ENCODE assay signal across 19 mouse cellular contexts in genomic region chr12:12356946-12357345, GRCm38 (mm10).
A peak's percentile ranks its signal among the peaks of the same experiment; 100 is the strongest.
DNase-seq lines count a peak whose midpoint lies in the region; ATAC-seq and TF ChIP-seq lines count a peak whose summit lies in the region.
"Had no signal": no experiment of that assay in that cellular context is flagged by ENCODE, and none has a peak within 500 bp of the region (broad histone marks: within the 10 kb centered on the region; RNA-seq: fewer than 3 reads in every experiment).

No protein-coding gene starts in this region.

- peaks cover 17% of the 10 kb centered on the region for H3K4me1 ChIP-seq in heart, postnatal 0 days (ENCODE audit: control insufficient read depth, insufficient read depth)
- H3K4me1 ChIP-seq: embryonic facial prominence, embryonic 12.5 days had no signal

- no peak overlapping the region for H3K4me2 ChIP-seq in heart, postnatal 0 days (ENCODE audit: low read depth, low read length)
- H3K4me2 ChIP-seq: embryonic facial prominence, embryonic 12.5 days; midbrain, embryonic 13.5 days; neural tube, embryonic 13.5 days had no signal

- H3K4me3 ChIP-seq in heart, postnatal 0 days (ENCODE audit: low read depth, low read length), result no peak overlapping the region
- H3K4me3 ChIP-seq: embryonic facial prominence, embryonic 12.5 days; erythroblast, embryonic 14.5 days; layer of hippocampus, adult 2 months; midbrain, embryonic 13.5 days; neural tube, embryonic 13.5 days had no signal

- no peak overlapping the region for H3K9ac ChIP-seq in heart, postnatal 0 days (replicated peaks; ENCODE audit: low read depth, low read length)
- H3K9ac ChIP-seq: embryonic facial prominence, embryonic 12.5 days; liver, postnatal 0 days; midbrain, embryonic 13.5 days; neural tube, embryonic 13.5 days had no signal

- H3K27ac ChIP-seq in heart, postnatal 0 days (ENCODE audit: low read depth), result 0 out of 2 replicates have a peak overlapping the region, but pooled peaks have one; percentile 26
- H3K27ac ChIP-seq: embryonic facial prominence, embryonic 12.5 days; layer of hippocampus, adult 2 months; midbrain, embryonic 13.5 days; neural tube, embryonic 13.5 days had no signal

- no peaks in the 10 kb centered on the region for H3K9me3 ChIP-seq in heart, postnatal 0 days (replicated peaks; ENCODE audit: control insufficient read depth, low read length)
- H3K9me3 ChIP-seq: embryonic facial prominence, embryonic 12.5 days; midbrain, embryonic 13.5 days; neural tube, embryonic 13.5 days had no signal

- WGBS in heart, postnatal 0 days, result 35% methylated on average over 5 of the region's 5 CpGs

- no peak for ATAC-seq in heart, postnatal 0 days (ENCODE audit: insufficient read depth, low read depth)
- ATAC-seq: activated CD4-positive, CD25-positive, alpha-beta regulatory T cell, adult 4 months; CD4-positive, CD25-positive, alpha-beta regulatory T cell, adult 4 months; liver, postnatal 0 days; midbrain, embryonic 13.5 days had no signal

- no peak for TF ChIP-seq CTCF in heart, postnatal 0 days (IDR thresholded peaks at IDR 0.05; ENCODE audit: low read depth)

- H3K27me3 ChIP-seq in heart, postnatal 0 days (ENCODE audit: control insufficient read depth, insufficient read depth, low read length), result no peaks in the 10 kb centered on the region
- H3K27me3 ChIP-seq: embryonic facial prominence, embryonic 12.5 days; midbrain, embryonic 13.5 days; neural tube, embryonic 13.5 days had no signal

- 0 out of 2 replicates have a peak, but pooled peaks cover 1% of the 10 kb centered on the region for H3K36me3 ChIP-seq in heart, postnatal 0 days (replicated peaks; ENCODE audit: control insufficient read depth, insufficient read depth, low read length)
- H3K36me3 ChIP-seq: embryonic facial prominence, embryonic 12.5 days had no signal

- peak; percentile 20 for DNase-seq in cerebellum, adult 11 months
- no peak for DNase-seq in cerebellum, postnatal 4 days (ENCODE audit: low spot score in 2 of 2)
- DNase-seq in heart, postnatal 0 days (ENCODE audit: low spot score), result no peak
- DNase-seq in heart, adult 8-10 months (ENCODE audit: low spot score), result no peak
- DNase-seq in brain, adult 2 months (ENCODE audit: low read depth, low spot score), result peak; percentile 78
- DNase-seq in cerebellum, postnatal 14 days, result peak; percentile 44 to 52
- no peak for DNase-seq in layer of hippocampus, adult 9-10 months (ENCODE audit: low spot score)
- no peak for DNase-seq in right cerebral cortex, adult 18-20 months
- DNase-seq: kidney, postnatal 14 days; liver; liver, postnatal 0 days; thymus, adult 2 months had no signal

- TF ChIP-seq EP300 in heart, postnatal 0 days (IDR thresholded peaks at IDR 0.05; ENCODE audit: low read depth), result no peak

Comparison
In these comparisons a context has a peak if more than half of its experiments do, and no peak if none do; other contexts are left out.
1. DNase-seq: peak in cerebellum, adult 11 months (single experiment), brain, adult 2 months (single experiment) and cerebellum, postnatal 14 days (2 of 2); none in cerebellum, postnatal 4 days (0 of 2), heart, postnatal 0 days (single experiment), heart, adult 8-10 months (single experiment), layer of hippocampus, adult 9-10 months (single experiment) and right cerebral cortex, adult 18-20 months (single experiment).